17 mouse cellular contexts compared by ENCODE assay signal in genomic region chr6:81795281-81795680, GRCm38 (mm10).
DNase-seq lines count a peak whose midpoint lies in the region; ATAC-seq and TF ChIP-seq lines count a peak whose summit lies in the region.
"Had no signal": no experiment of that assay in that cellular context is flagged by ENCODE, and none has a peak within 500 bp of the region (broad histone marks: within the 10 kb centered on the region; RNA-seq: fewer than 3 reads in every experiment).

No protein-coding gene starts in this region.

- DNase-seq in heart, adult 11 months, result peak; percentile 63
- DNase-seq in heart, postnatal 14 days, result no peak
- DNase-seq in lung, embryonic 14.5 days, result no peak
- no peak for DNase-seq in lung, adult 2 months
- peak; percentile 81 for DNase-seq in ZHBTc4 (ENCODE audit: low read depth, low spot score)
- DNase-seq in gastrocnemius, postnatal 14 days, result no peak
- DNase-seq in thymus, postnatal 25 days, result no peak
- DNase-seq: adrenal gland, adult 8-10 months; cerebellum, adult 9-11 months; gastrocnemius, postnatal 10 days; heart, postnatal 36 days; layer of hippocampus, adult 9-11 months; liver had no signal

- H3K27me3 ChIP-seq in lung, embryonic 14.5 days (ENCODE audit: insufficient read depth, low read length), result no peaks in the 10 kb centered on the region
- H3K27me3 ChIP-seq in E14TG2a.4 (ENCODE audit: insufficient read depth, low read length), result no peaks in the 10 kb centered on the region
- H3K27me3 ChIP-seq: kidney, embryonic 15.5 days had no signal

- H3K4me1 ChIP-seq in lung, embryonic 14.5 days (ENCODE audit: insufficient read depth), result no peaks in the 10 kb centered on the region
- H3K4me1 ChIP-seq in lung, adult 2 months (ENCODE audit: control insufficient read depth, insufficient read depth, low read length), result no peaks in the 10 kb centered on the region
- H3K4me1 ChIP-seq in E14TG2a.4 (replicated peaks; ENCODE audit: low read depth, low read length), result peaks cover 5% of the 10 kb centered on the region; the same call in 1 of the 2 replicates
- H3K4me1 ChIP-seq: kidney, embryonic 15.5 days had no signal

- no peaks in the 10 kb centered on the region for H3K9me3 ChIP-seq in lung, embryonic 14.5 days (ENCODE audit: low read depth, low read length)
- H3K9me3 ChIP-seq in E14TG2a.4 (ENCODE audit: low read length), result no peaks in the 10 kb centered on the region
- H3K9me3 ChIP-seq: kidney, embryonic 15.5 days had no signal

- H3K27ac ChIP-seq in lung, embryonic 14.5 days (ENCODE audit: low read depth), result no peak overlapping the region
- H3K27ac ChIP-seq: kidney, embryonic 15.5 days had no signal

- TF ChIP-seq POLR2A in lung, adult 2 months (IDR thresholded peaks at IDR 0.05; ENCODE audit: borderline replicate concordance, extremely low read depth, low read depth, low read length), result no peak

- ATAC-seq in lung, embryonic 14.5 days (ENCODE audit: insufficient read depth), result no peak
- ATAC-seq: lung, postnatal 0 days had no signal

- H3K4me2 ChIP-seq in lung, embryonic 14.5 days, result no peak overlapping the region
- H3K4me2 ChIP-seq: heart, embryonic 11.5 days; kidney, embryonic 15.5 days had no signal

- WGBS in lung, embryonic 14.5 days, result 78% methylated on average over 6 of the region's 6 CpGs
- WGBS in lung, adult 2 months, result 80% methylated on average over 6 of the region's 6 CpGs

- no peaks in the 10 kb centered on the region for H3K36me3 ChIP-seq in lung, embryonic 14.5 days (ENCODE audit: insufficient read depth)
- no peaks in the 10 kb centered on the region for H3K36me3 ChIP-seq in E14TG2a.4 (ENCODE audit: insufficient read depth, low read length)
- H3K36me3 ChIP-seq: kidney, embryonic 15.5 days had no signal

- intact Hi-C loops in heart, postnatal 14 days (cut with DNase I), result no loop called here
- intact Hi-C loops in gastrocnemius, postnatal 14 days (cut with DNase I; ENCODE audit: low total_unique reads), result no loop called here

- no peak overlapping the region for H3K4me3 ChIP-seq in lung, embryonic 14.5 days (ENCODE audit: low read depth, low read length)
- no peak overlapping the region for H3K4me3 ChIP-seq in lung, adult 2 months (replicated peaks; ENCODE audit: extremely low read depth, low read depth, low read length)
- H3K4me3 ChIP-seq in E14TG2a.4 (replicated peaks; ENCODE audit: low read length), result no peak overlapping the region
- H3K4me3 ChIP-seq: kidney, embryonic 15.5 days had no signal

- no peak overlapping the region for H3K9ac ChIP-seq in lung, embryonic 14.5 days
- H3K9ac ChIP-seq: kidney, embryonic 15.5 days had no signal

- peak; percentile 27; the same call in 1 of the 2 replicates for TF ChIP-seq CTCF in lung, embryonic 14.5 days (IDR thresholded peaks at IDR 0.05; ENCODE audit: low read depth)
- no peak for TF ChIP-seq CTCF in lung, adult 2 months (IDR thresholded peaks at IDR 0.05; ENCODE audit: insufficient read depth, low read length)
- peak; percentile 55 for TF ChIP-seq CTCF in E14TG2a.4 (conservative IDR thresholded peaks at IDR 0.05; ENCODE audit: low read length)

Comparison
In these comparisons a context has a peak if more than half of its experiments do, and no peak if none do; other contexts are left out.
1. DNase-seq: peak in heart, adult 11 months (single experiment) and ZHBTc4 (single experiment); none in heart, postnatal 14 days (0 of 2), lung, embryonic 14.5 days (single experiment), lung, adult 2 months (single experiment), gastrocnemius, postnatal 14 days (single experiment) and thymus, postnatal 25 days (single experiment).